Mouse (Mus musculus): ENCODE data around the gene Chpf.

Gene Chpf

DNA sequence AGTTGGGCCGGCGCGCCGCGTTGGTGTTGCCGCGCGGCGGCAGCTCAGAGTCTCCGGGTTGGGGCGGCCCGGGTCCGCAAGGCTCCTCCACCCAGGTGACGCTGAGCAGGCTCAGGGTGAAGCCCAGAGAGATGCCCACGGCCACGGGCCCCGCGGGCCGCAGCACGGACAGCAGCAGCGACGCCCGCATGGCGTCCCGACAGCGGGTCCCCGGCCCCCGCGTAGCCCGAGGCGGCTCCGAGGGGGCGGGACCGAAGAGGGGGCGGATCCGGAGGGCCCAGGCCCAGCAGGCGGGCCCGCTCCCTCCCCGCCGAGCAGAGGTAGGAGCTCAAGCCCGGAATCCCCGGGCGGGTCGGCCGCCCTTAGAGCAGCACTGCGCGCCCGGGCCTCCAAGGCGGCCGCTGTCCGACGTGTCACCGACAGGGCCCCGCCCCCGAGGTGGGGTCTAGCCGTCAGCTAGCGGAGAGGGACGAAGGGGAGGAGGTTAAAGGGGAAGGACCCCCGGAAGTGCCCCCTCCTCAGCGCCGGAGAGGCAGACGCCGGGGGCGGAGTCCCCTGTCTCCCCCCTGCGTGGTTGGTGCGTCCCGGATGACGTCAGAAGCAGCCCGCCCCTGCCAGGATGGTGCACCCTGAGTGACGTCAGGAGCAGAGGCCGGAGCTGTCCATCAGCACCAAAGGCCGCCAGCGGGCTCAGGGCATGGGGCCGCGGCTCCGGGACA is at the start of gene Chpf, which contains the start of gene Tmem198:
Gene Chpf (minus strand): TSS at position 392 of the 719 bp plus-strand sequence.
Gene Tmem198 (plus strand): TSS at position 617 of the 719 bp plus-strand sequence.
- DNase-seq = peak; percentile 97

DNA sequence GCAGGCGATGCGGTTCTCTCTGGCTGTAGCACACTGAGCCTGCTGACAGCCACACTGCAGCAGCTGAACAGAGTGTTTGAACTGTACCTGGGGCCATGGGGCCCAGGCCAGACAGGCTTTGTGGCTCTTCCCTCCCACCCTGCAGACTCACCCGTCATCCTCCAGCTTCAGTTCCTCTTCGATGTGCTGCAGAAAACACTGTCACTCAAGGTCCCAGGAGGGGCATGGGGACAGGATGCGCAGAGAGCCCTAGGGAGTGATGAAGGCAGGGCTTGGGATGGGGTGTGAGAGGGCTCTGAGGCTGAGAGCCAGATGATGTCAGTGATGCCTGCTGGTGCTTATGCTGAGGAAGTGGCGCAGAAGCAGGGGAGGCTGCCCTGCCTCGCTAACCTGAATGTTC is 45.6 kb upstream of the Chpf start:
- no peak for DNase-seq

- peak; percentile 92 for DNase-seq
Measured at GRCm38 (mm10) chr1:75521321-75522031, 42.4 kb upstream of the Chpf start, which contains the start of gene Stk11ip. Stk11ip (plus strand) TSS chr1:75521529.

- no peak for DNase-seq
Measured at GRCm38 (mm10) chr1:75519576-75519975, 40.5 kb upstream of the Chpf start.

DNA sequence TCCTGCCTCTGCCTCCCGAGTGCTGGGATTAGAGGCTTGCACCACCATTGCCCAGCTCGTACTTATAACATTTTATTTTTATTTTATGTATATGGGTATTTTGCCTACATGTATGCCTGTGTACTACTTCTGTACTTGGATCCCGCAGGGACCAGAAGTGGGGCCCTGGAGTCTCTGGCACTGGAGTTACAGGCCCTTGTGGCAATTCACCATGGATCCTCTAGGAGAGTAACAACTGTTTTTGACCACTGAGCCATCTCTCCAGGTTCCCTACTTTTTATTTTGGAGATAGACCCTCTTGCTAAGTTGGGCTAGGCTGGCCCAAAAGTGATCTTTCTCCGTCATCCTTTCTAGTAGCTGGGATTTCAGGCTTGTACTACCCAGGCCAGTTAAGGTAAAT is 39.3 kb upstream of the Chpf start:
- no peak for DNase-seq

- peak; percentile 21 for DNase-seq
Measured at GRCm38 (mm10) chr1:75517984-75518383, 38.9 kb upstream of the Chpf start.

GRCm38 (mm10) chr1:75516703-75517380 is 37.7 kb upstream of the Chpf start:
- no peak for DNase-seq

DNA sequence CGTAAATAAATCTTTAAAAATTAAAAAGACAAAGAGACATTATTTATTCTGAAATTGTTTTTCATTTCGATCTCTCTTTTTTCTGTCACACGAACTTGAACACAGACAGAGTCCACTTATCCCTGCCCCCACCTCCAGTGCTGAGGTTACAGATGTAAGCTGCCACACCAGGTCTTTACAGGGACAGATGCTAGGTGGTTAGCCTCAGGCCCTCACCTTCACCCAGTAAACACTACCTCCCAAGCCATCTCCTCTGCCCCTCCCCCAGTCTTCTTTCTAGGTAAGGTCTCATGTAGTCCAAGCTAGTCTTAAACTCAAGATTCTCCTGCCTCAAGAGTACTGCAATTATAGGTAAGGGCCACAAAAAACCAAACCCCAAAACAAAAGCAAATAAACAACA is 33.4 kb upstream of the Chpf start:
- DNase-seq = no peak

GRCm38 (mm10) chr1:75511437-75512210 is 32.5 kb upstream of the Chpf start:
- DNase-seq = no peak

GRCm38 (mm10) chr1:75510154-75510553 is 31.0 kb upstream of the Chpf start:
- DNase-seq = no peak

GRCm38 (mm10) chr1:75509586-75509985 is 30.5 kb upstream of the Chpf start:
- DNase-seq = no peak

- DNase-seq = no peak
Measured at GRCm38 (mm10) chr1:75507006-75507405, 27.9 kb upstream of the Chpf start, which contains the start of gene Inha. Inha (plus strand) TSS chr1:75507077.

DNA sequence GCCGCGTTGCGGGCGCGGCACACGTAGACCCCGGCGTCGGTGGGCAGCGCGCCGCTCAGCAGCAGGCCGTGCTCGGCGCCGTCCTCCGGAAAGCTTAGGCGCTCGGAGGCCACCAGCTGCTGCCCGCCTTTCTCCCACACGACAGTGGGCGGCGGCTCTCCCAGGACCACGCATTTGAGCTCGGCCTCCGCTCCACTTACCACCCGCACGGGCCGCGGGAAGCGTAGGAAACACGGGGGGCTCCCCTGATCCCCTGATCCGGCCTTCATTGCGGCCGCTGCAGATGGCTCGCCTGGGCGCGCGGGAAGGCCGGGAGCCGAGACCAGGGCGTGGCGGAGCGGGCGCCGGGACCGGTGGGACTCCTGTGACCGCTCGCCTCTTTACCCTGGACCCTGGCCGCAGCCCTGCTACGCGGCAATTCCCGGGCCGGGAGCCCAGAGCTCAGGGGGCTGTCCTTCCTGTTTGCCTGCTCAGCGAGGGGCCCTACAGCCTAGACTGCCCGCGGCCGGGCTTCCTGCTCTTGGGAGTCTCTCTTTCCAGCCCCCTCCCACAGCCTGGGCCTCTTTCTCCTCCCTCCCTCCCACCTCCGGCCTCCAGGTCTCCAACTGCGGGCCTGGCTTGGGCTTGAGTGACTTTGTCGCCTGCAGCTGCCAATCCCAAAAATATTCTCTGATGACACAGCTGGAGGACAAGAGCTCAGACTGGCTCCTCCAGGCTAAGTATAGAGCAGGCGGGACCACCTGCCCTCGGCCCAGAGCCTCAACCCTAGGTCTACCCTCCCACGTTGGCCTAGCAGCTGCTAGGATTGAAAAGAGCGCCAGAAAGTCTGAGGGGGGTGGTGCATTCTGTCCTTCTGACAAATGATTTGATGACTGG is 27.1 kb upstream of the Chpf start, which contains the start of gene Obsl1:
Gene Obsl1 (minus strand): TSS at position 497 of the 876 bp plus-strand sequence.
- DNase-seq = peak; percentile 23

- DNase-seq = peak; percentile 21
Measured at GRCm38 (mm10) chr1:75505159-75505955, 26.2 kb upstream of the Chpf start.

DNA sequence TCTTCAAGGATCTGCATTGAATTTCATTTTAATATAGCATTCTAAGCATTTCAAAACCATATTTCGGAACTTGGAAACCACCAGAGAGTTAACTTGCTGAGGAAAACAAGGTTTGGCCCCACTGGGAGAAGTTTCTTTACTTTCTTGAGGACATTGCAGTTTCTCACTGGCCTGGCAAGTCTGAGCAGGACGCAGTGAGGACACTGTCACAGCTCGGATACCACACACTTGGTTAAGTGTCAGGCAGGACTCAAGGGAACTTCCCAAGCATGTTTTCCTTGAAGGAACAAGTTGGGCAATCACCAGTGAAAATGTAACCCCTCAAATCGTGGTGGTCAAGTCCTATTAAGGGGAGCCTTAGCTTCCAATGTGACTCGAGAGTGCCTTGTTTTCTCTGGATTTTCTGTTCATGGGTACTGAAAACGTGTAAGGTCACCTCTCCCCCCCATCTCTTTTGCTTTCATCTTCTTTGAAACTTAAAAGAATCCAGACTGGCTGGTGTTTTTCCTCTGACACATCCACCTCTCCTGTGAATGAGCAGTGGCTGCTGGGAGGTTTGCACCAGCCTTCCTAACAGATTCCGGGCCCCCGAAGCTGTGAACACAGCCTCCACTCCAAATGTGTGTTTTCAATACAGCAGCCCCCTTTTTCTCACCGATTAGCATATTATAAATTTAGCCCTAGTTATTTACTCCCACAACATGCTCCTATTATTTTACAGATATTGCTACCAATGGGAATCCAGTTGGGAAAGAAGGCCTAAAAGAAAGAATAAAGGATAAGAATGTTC is 25.3 kb upstream of the Chpf start:
- no peak for DNase-seq

GRCm38 (mm10) chr1:75503651-75503980 is 24.5 kb upstream of the Chpf start:
- DNase-seq = no peak

DNA sequence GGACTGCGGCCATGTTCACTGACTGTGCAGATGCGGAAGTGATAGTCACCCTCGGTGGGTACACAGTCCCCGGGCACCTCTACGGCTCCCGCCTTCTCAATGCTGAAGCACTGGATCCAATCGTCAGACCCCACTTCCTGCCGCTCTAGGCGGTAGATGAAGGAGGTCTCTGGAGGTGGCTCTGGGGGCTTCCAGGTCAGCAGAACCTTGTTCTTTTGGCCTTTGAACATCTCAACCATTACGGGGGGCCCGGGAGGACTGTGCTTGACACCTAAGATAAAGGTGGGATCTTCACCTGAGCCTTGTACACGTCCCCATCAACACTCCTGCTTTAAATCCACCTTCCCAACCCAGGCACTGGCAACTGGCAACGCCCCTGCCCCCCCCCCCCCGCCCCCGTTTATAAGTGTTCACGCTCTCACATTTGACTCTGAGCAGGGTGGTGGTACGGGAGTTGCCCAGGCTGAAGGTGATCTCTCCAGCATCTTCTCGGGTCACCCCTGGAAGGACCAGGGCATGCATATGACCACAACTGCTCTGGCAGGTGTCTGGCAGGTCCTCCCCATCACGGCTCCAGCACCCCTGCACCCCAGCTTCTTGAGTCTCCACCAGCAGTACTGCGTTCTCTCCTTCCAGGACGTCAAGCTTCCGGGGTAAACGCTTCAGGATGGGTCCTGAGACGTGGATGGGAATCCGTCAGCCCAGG is 24.0 kb upstream of the Chpf start:
- no peak for DNase-seq

DNA sequence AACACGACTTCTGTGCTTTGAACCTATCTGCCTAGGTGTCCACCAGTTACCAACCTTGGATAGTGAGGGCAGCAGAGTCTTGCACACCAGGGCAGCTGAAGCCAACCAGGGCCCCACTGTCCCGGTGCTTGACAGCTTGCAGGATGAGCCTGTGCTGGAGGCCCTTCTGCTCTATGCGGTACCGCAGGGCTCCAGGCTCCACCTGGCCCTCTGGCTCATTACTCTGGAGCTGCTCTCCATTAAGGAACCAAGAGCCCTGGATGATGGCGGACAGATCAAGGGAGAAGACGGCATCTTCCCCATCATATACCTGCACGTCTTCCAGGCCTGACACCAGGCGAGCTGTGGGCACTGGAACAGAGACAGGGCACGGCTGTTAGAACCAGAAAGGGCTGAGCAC is 22.8 kb upstream of the Chpf start:
- no peak for DNase-seq

GRCm38 (mm10) chr1:75499441-75499840 is 20.3 kb upstream of the Chpf start:
- no peak for DNase-seq

Measured in kidney, adult 11 months (tissue).